Mouse (Mus musculus) MEL (cell line): ENCODE results near the gene Atp5g3.

Experiments used
- BHLHE40 ChIP-seq: IDR thresholded peaks from 2 replicates; pipeline ENCODE4 v1.6.1; 2012; ENCODE audit warnings: low read depth, mild to moderate bottlenecking, inconsistent platforms, low read length, improper control_type of control experiment, borderline replicate concordance
- CTCF ChIP-seq, 3 experiments: IDR thresholded peaks in 2 of 3; conservative IDR thresholded peaks in 1 of 3; 2 replicates each; pipeline ENCODE4 v1.5.1; 2011 to 2012; ENCODE audit warnings: low read length in 3 of 3, low read depth in 2 of 3, mild to moderate bottlenecking in 2 of 3, improper control_type of control experiment in 1 of 3, inconsistent platforms in 1 of 3, mixed read lengths in 1 of 3, moderate library complexity in 1 of 3; ENCODE audit not compliant: control insufficient read depth in 1 of 3, insufficient read depth in 1 of 3, poor library complexity in 1 of 3, severe bottlenecking in 1 of 3
- E2F4 ChIP-seq: IDR thresholded peaks from 2 replicates; pipeline ENCODE4 v1.6.1; 2011; ENCODE audit warnings: low read depth, low read length, improper control_type of control experiment, borderline replicate concordance
- EP300 ChIP-seq, 2 experiments: IDR thresholded peaks; 2 replicates each; pipeline ENCODE4 v1.6.1; 2011; ENCODE audit warnings: improper control_type of control experiment in 2 of 2, low read length in 2 of 2, low read depth in 1 of 2, mild to moderate bottlenecking in 1 of 2
- GABPA ChIP-seq: IDR thresholded peaks from 2 replicates; pipeline ENCODE4 v1.6.1; 2012; ENCODE audit warnings: low read depth, mild to moderate bottlenecking, inconsistent platforms, low read length, improper control_type of control experiment, moderate library complexity
- MAZ ChIP-seq: IDR thresholded peaks from 2 replicates; pipeline ENCODE4 v1.6.1; 2012; ENCODE audit warnings: low read depth, mild to moderate bottlenecking, inconsistent platforms, low read length, improper control_type of control experiment
- MEF2A ChIP-seq: IDR thresholded peaks from 2 replicates; pipeline ENCODE4 v1.6.1; 2014; ENCODE audit warnings: low read depth, mild to moderate bottlenecking, inconsistent platforms, low read length, improper control_type of control experiment; ENCODE audit not compliant: poor library complexity, insufficient replicate concordance, severe bottlenecking; ENCODE audit errors: extremely low read depth
- POLR2A ChIP-seq, 2 experiments: IDR thresholded peaks; 2 replicates each; pipeline ENCODE4 v1.6.1; 2011 to 2012; ENCODE audit warnings: low read length in 2 of 2, mild to moderate bottlenecking in 2 of 2, control low read depth in 1 of 2, improper control_type of control experiment in 1 of 2, low read depth in 1 of 2, moderate library complexity in 1 of 2; ENCODE audit not compliant: control insufficient read depth in 1 of 2, insufficient read depth in 1 of 2, poor library complexity in 1 of 2
- POLR2AphosphoS2 ChIP-seq: IDR thresholded peaks from 2 replicates; pipeline ENCODE4 v1.6.1; 2011; ENCODE audit warnings: low read length, improper control_type of control experiment
- SIN3A ChIP-seq: IDR thresholded peaks from 2 replicates; pipeline ENCODE4 v1.6.1; 2012; ENCODE audit warnings: low read length, improper control_type of control experiment, inconsistent platforms
- TCF12 ChIP-seq: IDR thresholded peaks from 2 replicates; pipeline ENCODE4 v1.6.1; 2014; ENCODE audit warnings: low read depth, mild to moderate bottlenecking, inconsistent platforms, low read length, improper control_type of control experiment, moderate library complexity
- ZC3H11A ChIP-seq: IDR thresholded peaks from 2 replicates; pipeline ENCODE4 v1.6.1; 2012; ENCODE audit warnings: low read depth, mild to moderate bottlenecking, inconsistent platforms, low read length, improper control_type of control experiment
- ZKSCAN1 ChIP-seq: IDR thresholded peaks from 2 replicates; pipeline ENCODE4 v1.6.1; 2012; ENCODE audit warnings: low read depth, mild to moderate bottlenecking, inconsistent platforms, low read length, improper control_type of control experiment, moderate library complexity
- ZMIZ1 ChIP-seq: IDR thresholded peaks from 2 replicates; pipeline ENCODE4 v1.6.1; 2012; ENCODE audit warnings: low read depth, mild to moderate bottlenecking, inconsistent platforms, low read length, improper control_type of control experiment, moderate library complexity

GRCm38 (mm10) chr2:73941281-73941680 is 30.2 kb upstream of the Atp5g3 start:
- TF ChIP-seq ZC3H11A (no peak), MAZ (no peak), POLR2AphosphoS2 (no peak), CTCF (IDR thresholded peaks at IDR 0.05 in 2 of 3, conservative IDR thresholded peaks at IDR 0.05 in 1 of 3; ENCODE audit: control insufficient read depth in 1 of 3, insufficient read depth in 1 of 3, low read depth in 2 of 3, low read length in 3 of 3, poor library complexity in 1 of 3, severe bottlenecking in 1 of 3) (no peak), BHLHE40 (no peak), MEF2A (no peak), EP300 (IDR thresholded peaks at IDR 0.05; ENCODE audit: low read depth in 1 of 2, low read length in 2 of 2) (no peak), SIN3A (no peak), ZKSCAN1 (no peak), POLR2A (IDR thresholded peaks at IDR 0.05; ENCODE audit: control insufficient read depth in 1 of 2, insufficient read depth in 1 of 2, low read depth in 1 of 2, low read length in 2 of 2, poor library complexity in 1 of 2) (no peak), E2F4 (no peak), ZMIZ1 (no peak), GABPA (no peak), TCF12 (no peak)
